Mouse (Mus musculus) myocyte (in vitro differentiated cells): Measurements from ENCODE around the gene Myh15.

Source experiments
- CEBPB ChIP-seq: IDR thresholded peaks from 2 replicates; pipeline ENCODE4 v1.6.1; 2011; ENCODE audit warnings: mild to moderate bottlenecking, moderate library complexity; ENCODE audit not compliant: poor library complexity, insufficient read depth, severe bottlenecking
- E2F4 ChIP-seq: IDR thresholded peaks from one replicate; pipeline ENCODE4 v1.6.1; 2011; ENCODE audit warnings: mild to moderate bottlenecking, control low read depth, moderate library complexity; ENCODE audit not compliant: insufficient read depth
- MAX ChIP-seq: IDR thresholded peaks from one replicate; pipeline ENCODE4 v1.6.1; 2011; ENCODE audit warnings: low read depth, mild to moderate bottlenecking, control low read depth
- MYOD1 ChIP-seq, 3 experiments: IDR thresholded peaks; one replicate each; pipeline ENCODE4 v1.6.1; 2011; ENCODE audit warnings: control low read depth in 2 of 3, low read depth in 2 of 3, mild to moderate bottlenecking in 2 of 3, moderate library complexity in 1 of 3; ENCODE audit not compliant: insufficient read length in 2 of 3, control insufficient read depth in 1 of 3
- MYOG ChIP-seq, 3 experiments: IDR thresholded peaks; one replicate each; pipeline ENCODE4 v1.6.1; 2011; ENCODE audit warnings: control low read depth in 2 of 3, low read depth in 2 of 3, mild to moderate bottlenecking in 2 of 3; ENCODE audit not compliant: insufficient read length in 2 of 3, control insufficient read depth in 1 of 3, insufficient read depth in 1 of 3
- POLR2A ChIP-seq: IDR thresholded peaks from one replicate; pipeline ENCODE4 v1.6.1; 2011; ENCODE audit warnings: low read depth, mild to moderate bottlenecking, control low read depth, moderate library complexity; ENCODE audit not compliant: insufficient read length
- POLR2AphosphoS2 ChIP-seq: IDR thresholded peaks from one replicate; pipeline ENCODE4 v1.6.1; 2011; ENCODE audit warnings: low read depth, control low read depth; ENCODE audit not compliant: insufficient read length
- SRF ChIP-seq: IDR thresholded peaks from one replicate; pipeline ENCODE4 v1.6.1; 2011; ENCODE audit warnings: low read depth; ENCODE audit not compliant: control insufficient read depth, insufficient read length
- TCF12 ChIP-seq: IDR thresholded peaks from one replicate; pipeline ENCODE4 v1.6.1; 2011; ENCODE audit warnings: mild to moderate bottlenecking, control low read depth; ENCODE audit not compliant: poor library complexity, insufficient read depth, severe bottlenecking
- USF1 ChIP-seq: IDR thresholded peaks from one replicate; pipeline ENCODE4 v1.6.1; 2011; ENCODE audit warnings: low read depth, mild to moderate bottlenecking, control low read depth, moderate library complexity

DNA sequence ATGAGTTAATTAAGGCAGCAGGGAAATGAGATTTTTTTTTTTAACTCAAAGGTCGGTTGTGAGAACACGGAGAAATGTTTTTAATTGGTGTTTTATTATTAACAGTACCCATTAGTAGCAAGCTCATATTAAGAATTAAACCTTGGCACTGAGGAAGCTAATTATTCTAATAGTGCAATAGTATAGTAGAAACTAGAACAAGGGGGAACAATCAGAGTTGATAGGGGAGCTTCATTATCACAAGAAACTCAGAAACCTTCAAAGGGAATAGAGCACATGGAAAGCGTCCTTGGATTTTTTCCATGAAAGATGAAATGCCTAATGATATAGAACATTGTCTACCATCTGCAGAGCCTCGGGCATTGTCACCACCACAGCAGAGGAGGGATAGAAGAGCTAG lies 21.4 kb upstream of the Myh15 start:
- TF ChIP-seq POLR2A (no peak), TCF12 (no peak), USF1 (no peak), MYOG (IDR thresholded peaks at IDR 0.05; ENCODE audit: control insufficient read depth in 1 of 3, insufficient read depth in 1 of 3, insufficient read length in 2 of 3, low read depth in 2 of 3) (no peak), POLR2AphosphoS2 (no peak), CEBPB (no peak), E2F4 (no peak), MYOD1 (IDR thresholded peaks at IDR 0.05; ENCODE audit: control insufficient read depth in 1 of 3, insufficient read length in 2 of 3, low read depth in 2 of 3) (no peak), MAX (no peak), SRF (no peak)
